Mouse (Mus musculus) kidney, adult 2 months (tissue): ENCODE measurements around the gene Gm37240. TPM values are rescaled to one million over a fixed set of nuclear protein-coding genes. Genes with fewer than 3 reads are reported as not detected.

Source experiments
- DNase-seq: peaks from one replicate; pipeline ENCODE4 v3.0.0; 2021
- H3K27ac ChIP-seq: fragments of 200-500 bp; 2 replicates; pipeline ENCODE4 v1.5.1; 2012; ENCODE audit warnings: low read depth, low read length, control low read depth, inconsistent platforms; ENCODE audit not compliant: insufficient read depth
- H3K27me3 ChIP-seq: fragments of 200-500 bp; replicated peaks from 2 replicates; pipeline ENCODE4 v1.6.1; 2012; ENCODE audit warnings: mild to moderate bottlenecking, moderate library complexity, low read length, inconsistent platforms; ENCODE audit not compliant: control insufficient read depth, insufficient read depth
- H3K36me3 ChIP-seq: fragments of 200-500 bp; 2 replicates; pipeline ENCODE4 v1.6.1; 2012; ENCODE audit warnings: mild to moderate bottlenecking, moderate library complexity, low read length, inconsistent platforms; ENCODE audit not compliant: control insufficient read depth, insufficient read depth
- H3K4me1 ChIP-seq: fragments of 200-500 bp; 2 replicates; pipeline ENCODE4 v1.6.1; 2011; ENCODE audit warnings: low read length; ENCODE audit not compliant: control insufficient read depth, insufficient read depth
- H3K4me3 ChIP-seq: fragments of 200-500 bp; 2 replicates; pipeline ENCODE4 v1.5.1; 2011; ENCODE audit warnings: mild to moderate bottlenecking, low read depth, low read length, control low read depth; ENCODE audit not compliant: insufficient read depth
- CTCF ChIP-seq: fragments of 200-500 bp; conservative IDR thresholded peaks from 2 replicates; pipeline ENCODE4 v1.5.1; 2011; ENCODE audit warnings: low read depth, mild to moderate bottlenecking, control low read depth, low read length, moderate library complexity, mixed read lengths; ENCODE audit not compliant: insufficient read depth, insufficient read length
- POLR2A ChIP-seq: fragments of 200-500 bp; IDR thresholded peaks from one replicate; pipeline ENCODE4 v1.6.1; 2011; ENCODE audit warnings: low read depth, low read length, control low read depth
- WGBS: fragments of 180-500 bp; shearing (Covaris S2); methylation state at CpG from one replicate; pipeline ENCODE4 v1.1.7; 2018; 5-methylcytosine and 5-hydroxymethylcytosine counted together
- polyA plus RNA-seq: library from polyadenylated mRNA; depleted of rRNA; stranded (reverse); fragments of >200 nt; gene quantifications from 2 replicates; pipeline ENCODE4 v1.2.3, GENCODE M21; 2012

Gm37240 gene
- polyA plus RNA-seq, 1 experiment, result 5.5 TPM

- no peak overlapping the region for H3K27ac ChIP-seq
- no peak overlapping the region for H3K4me3 ChIP-seq
- H3K36me3 ChIP-seq, result no peaks in the 10 kb centered on the region
- H3K4me1 ChIP-seq, result no peaks in the 10 kb centered on the region
- no peak for TF ChIP-seq POLR2A
- no peak for TF ChIP-seq CTCF
- WGBS, result 41% methylated on average over 7 of the region's 7 CpGs
- DNase-seq, result no peak
- no peaks in the 10 kb centered on the region; the same call in 1 of the 2 replicates for H3K27me3 ChIP-seq
Measured at GRCm38 (mm10) chr3:85124410-85124809, 762.9 kb downstream of the Gm37240 start.

DNA sequence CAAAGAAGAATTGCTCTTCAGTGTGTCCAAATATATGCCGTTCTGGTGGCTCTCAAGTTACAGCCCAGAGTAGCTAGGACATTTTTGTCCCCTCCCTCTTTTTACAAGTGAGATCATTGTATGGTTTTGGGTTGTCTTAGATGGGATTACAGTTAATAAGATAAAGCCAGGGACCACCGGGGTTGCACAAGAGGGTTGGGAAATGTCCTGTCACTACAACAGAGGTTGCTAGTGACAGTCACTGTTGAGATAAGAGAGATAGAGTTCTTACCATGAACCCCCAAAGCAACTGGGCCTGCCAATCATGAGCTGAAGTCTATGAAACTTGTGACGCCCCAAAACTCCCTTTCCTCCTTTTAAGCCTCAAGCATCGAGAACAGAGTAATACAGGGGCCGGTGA is 769.6 kb downstream of the Gm37240 start:
- WGBS, result 83% methylated on average over 5 of the region's 5 CpGs
- TF ChIP-seq CTCF, result no peak
- no peak for TF ChIP-seq POLR2A

GRCm38 (mm10) chr3:85117014-85117413 is 770.3 kb downstream of the Gm37240 start:
- H3K36me3 ChIP-seq, result no peaks in the 10 kb centered on the region
- H3K27ac ChIP-seq, result no peak overlapping the region
- no peak for DNase-seq
- no peaks in the 10 kb centered on the region for H3K27me3 ChIP-seq
- no peaks in the 10 kb centered on the region for H3K4me1 ChIP-seq
- H3K4me3 ChIP-seq, result no peak overlapping the region
- TF ChIP-seq CTCF, result no peak
- WGBS, result 83% methylated on average over 7 of the region's 7 CpGs

More for the DNA sequence above, 769.6 kb downstream of the Gm37240 start:
- no peak overlapping the region for H3K4me3 ChIP-seq
- no peaks in the 10 kb centered on the region for H3K4me1 ChIP-seq
- no peaks in the 10 kb centered on the region for H3K36me3 ChIP-seq
- H3K27ac ChIP-seq, result no peak overlapping the region
- DNase-seq, result no peak
- no peaks in the 10 kb centered on the region for H3K27me3 ChIP-seq

DNA sequence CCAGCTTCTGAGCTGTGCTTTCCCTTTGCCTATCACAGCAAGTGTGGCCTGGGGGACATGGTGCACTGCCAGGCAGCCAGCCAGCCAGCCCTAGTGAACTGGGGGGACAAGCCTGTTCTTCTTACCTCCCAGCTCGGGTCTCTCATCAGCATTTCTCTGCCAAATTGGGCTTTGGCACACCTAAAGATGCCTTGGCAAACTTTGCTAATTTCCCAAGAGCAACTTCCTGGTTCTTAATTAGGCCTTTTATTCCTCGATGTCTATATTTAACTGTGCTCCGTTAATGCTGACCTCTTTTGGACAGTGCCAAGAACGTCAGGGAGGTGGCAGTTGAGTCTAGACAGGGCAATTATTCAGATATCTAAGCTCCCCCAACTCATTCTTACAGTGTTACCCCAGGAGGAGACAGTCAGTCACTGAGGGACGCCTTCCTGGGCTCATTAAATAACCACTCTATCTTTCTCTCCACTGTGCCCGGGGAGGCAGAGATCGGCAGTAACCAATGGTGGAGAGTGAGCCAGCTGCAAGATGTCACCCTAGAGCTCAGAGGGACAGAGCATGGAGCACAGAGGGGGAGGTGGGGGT is 771.3 kb downstream of the Gm37240 start:
- TF ChIP-seq CTCF, result no peak
- no peak for TF ChIP-seq POLR2A
- 17% methylated on average over 7 of the region's 7 CpGs for WGBS
- Histone ChIP-seq H3K4me3 (no peak overlapping the region), H3K27ac (no peak overlapping the region), H3K36me3 (no peaks in the 10 kb centered on the region), H3K4me1 (no peaks in the 10 kb centered on the region), H3K27me3 (no peaks in the 10 kb centered on the region)
- DNase-seq, result no peak

DNA sequence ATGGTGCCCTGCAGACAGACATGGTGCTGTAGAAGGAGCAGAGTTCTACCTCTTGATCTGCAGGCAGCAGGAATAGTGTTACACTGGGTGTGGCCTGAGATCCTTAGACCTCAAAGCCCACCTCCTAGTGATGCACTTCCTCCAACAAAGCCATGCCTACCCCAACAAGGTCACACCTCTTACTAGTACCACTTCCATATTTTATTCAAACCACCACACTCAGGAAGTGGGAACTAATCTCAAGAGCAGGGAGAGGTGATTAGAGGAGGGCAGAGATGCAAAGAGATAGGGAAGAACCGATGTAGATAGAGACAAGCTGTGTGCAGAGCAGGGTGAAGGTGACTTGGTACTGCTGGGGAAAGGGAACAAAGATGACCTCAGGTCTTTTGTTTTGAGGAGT is 773.8 kb downstream of the Gm37240 start:
- no peak for TF ChIP-seq CTCF
- no peak for TF ChIP-seq POLR2A
- Histone ChIP-seq H3K27me3 (no peaks in the 10 kb centered on the region), H3K36me3 (no peaks in the 10 kb centered on the region), H3K27ac (no peak overlapping the region), H3K4me3 (no peak overlapping the region), H3K4me1 (no peaks in the 10 kb centered on the region)
- 79% methylated on average over 1 of the region's 1 CpGs for WGBS
- DNase-seq, result no peak

DNA sequence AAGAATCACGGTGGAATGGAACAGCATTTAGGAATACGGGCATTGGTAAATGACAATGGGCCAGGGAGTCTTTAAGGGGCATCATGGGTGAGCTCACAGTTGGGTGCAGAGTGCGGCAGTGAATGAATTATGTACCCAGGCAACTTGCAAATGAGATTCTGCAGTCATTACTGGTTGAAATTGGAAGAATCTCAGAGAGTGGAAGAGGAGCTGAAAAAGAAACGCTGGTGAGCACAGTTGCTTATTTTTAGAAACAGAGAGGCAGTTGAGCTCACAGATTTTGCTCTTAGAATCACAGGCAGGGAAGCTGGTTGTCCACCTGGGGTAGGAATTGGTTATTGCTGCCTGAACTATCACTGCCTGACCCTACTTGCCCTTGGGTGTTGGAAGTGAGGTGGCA is 776.6 kb downstream of the Gm37240 start:
- no peak for DNase-seq
- Histone ChIP-seq H3K27ac (no peak overlapping the region), H3K27me3 (no peaks in the 10 kb centered on the region), H3K4me1 (no peaks in the 10 kb centered on the region), H3K4me3 (no peak overlapping the region), H3K36me3 (no peaks in the 10 kb centered on the region)
- no peak for TF ChIP-seq CTCF
- no peak for TF ChIP-seq POLR2A
- 72% methylated on average over 4 of the region's 4 CpGs for WGBS

DNA sequence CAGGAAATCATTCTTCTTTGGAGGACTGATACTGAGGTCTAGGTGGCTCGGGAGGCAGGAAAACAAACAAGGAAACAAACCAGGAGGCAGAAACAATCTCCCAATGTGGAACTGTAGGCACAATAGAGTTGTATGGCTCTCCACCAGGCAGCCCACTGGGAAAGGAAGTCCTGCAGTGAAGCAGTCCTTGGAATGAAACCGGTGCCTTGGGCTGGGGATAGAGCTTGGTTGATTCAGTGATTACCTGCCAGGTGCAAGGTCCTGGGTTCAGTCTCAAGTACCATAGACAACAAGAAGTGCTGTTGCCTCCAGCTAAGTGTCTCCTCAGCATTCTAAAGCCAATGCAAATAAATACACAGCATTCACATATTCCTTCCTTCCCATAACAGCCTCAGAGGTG is 778.1 kb downstream of the Gm37240 start:
- H3K36me3 ChIP-seq, result no peaks in the 10 kb centered on the region
- no peaks in the 10 kb centered on the region for H3K27me3 ChIP-seq
- WGBS, result 58% methylated on average over 2 of the region's 2 CpGs
- no peak overlapping the region for H3K4me3 ChIP-seq
- DNase-seq, result no peak
- TF ChIP-seq POLR2A (no peak), CTCF (no peak)
- no peak overlapping the region for H3K27ac ChIP-seq
- H3K4me1 ChIP-seq, result no peaks in the 10 kb centered on the region

DNA sequence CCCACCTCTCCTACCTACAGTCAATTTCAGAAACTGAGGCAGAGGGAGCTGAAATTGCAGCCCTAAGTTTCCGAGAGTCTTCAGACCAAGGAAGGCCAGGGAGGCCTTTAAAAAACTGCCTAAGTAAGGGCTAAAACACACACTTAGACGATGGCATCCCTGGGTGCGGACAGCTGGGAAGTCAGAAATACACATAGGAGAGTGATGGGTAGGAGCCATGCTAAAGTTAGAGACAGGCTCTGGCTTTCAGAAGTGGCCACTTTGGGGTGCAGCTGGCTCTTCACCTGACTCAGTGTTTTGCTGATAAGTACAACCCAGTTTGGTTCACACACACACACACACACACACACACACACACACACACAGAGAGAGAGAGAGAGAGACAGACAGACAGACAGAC is 778.9 kb downstream of the Gm37240 start:
- H3K27me3 ChIP-seq, result no peaks in the 10 kb centered on the region
- TF ChIP-seq CTCF, result no peak
- no peak for TF ChIP-seq POLR2A
- H3K4me3 ChIP-seq, result no peak overlapping the region
- no peak for DNase-seq
- no peaks in the 10 kb centered on the region for H3K36me3 ChIP-seq
- H3K4me1 ChIP-seq, result no peaks in the 10 kb centered on the region
- no peak overlapping the region for H3K27ac ChIP-seq
- 89% methylated on average over 3 of the region's 3 CpGs for WGBS
